12 mouse cellular contexts compared by ENCODE assay signal in the genomic region with DNA sequence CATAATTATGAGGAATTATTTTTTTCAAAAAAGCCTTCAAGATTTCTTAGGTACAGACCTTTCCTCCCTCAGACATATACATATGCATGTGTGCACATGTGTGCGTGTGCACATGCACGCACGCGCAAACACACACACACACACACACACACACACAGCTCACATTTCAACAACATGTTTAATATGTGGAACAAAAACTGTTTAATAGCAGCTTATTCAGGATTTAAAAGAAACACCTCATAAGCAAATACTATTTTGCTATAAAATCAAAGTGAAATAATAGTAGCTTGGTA. TPM values are rescaled to one million over a fixed set of nuclear protein-coding genes. Genes with fewer than 3 reads are reported as not detected.
DNase-seq lines count a peak whose midpoint lies in the region; ATAC-seq and TF ChIP-seq lines count a peak whose summit lies in the region.
"Had no signal": no experiment of that assay in that cellular context is flagged by ENCODE, and none has a peak within 500 bp of the region (broad histone marks: within the 10 kb centered on the region; RNA-seq: fewer than 3 reads in every experiment).

No protein-coding gene starts in this region.

- peak overlapping the region; percentile 49; the same call in 1 of the 2 replicates for H3K4me2 ChIP-seq in heart, postnatal 0 days (ENCODE audit: low read depth, low read length)
- H3K4me2 ChIP-seq in midbrain, embryonic 13.5 days (replicated peaks), result peak overlapping the region; percentile 58
- peak overlapping the region; percentile 50 for H3K4me2 ChIP-seq in hindbrain, embryonic 14.5 days (replicated peaks)
- peak overlapping the region; percentile 63 for H3K4me2 ChIP-seq in neural tube, embryonic 14.5 days (ENCODE audit: low read depth, low read length)
- H3K4me2 ChIP-seq: liver, embryonic 11.5 days had no signal

- peak overlapping the region; percentile 73 for H3K27ac ChIP-seq in heart, postnatal 0 days (ENCODE audit: low read depth)
- H3K27ac ChIP-seq in midbrain, embryonic 13.5 days, result peak overlapping the region; percentile 94
- no peak overlapping the region for H3K27ac ChIP-seq in midbrain, embryonic 10.5 days (replicated peaks)
- peak overlapping the region; percentile 98 for H3K27ac ChIP-seq in hindbrain, embryonic 14.5 days
- H3K27ac ChIP-seq in neural tube, embryonic 14.5 days (ENCODE audit: low read depth, low read length), result peak overlapping the region; percentile 98
- H3K27ac ChIP-seq: embryonic facial prominence, embryonic 10.5 days had no signal

- 91% methylated on average over 4 of the region's 4 CpGs for WGBS in heart, postnatal 0 days
- WGBS in midbrain, embryonic 13.5 days, result 88% methylated on average over 4 of the region's 4 CpGs
- WGBS in midbrain, embryonic 10.5 days, result 96% methylated on average over 4 of the region's 4 CpGs
- WGBS in hindbrain, embryonic 14.5 days, result 78% methylated on average over 4 of the region's 4 CpGs
- 73% methylated on average over 4 of the region's 4 CpGs for WGBS in neural tube, embryonic 14.5 days

- DNase-seq in heart, postnatal 0 days (ENCODE audit: low spot score), result no peak
- no peak for DNase-seq in heart, adult 18-20 months
- DNase-seq in midbrain, embryonic 10.5 days (ENCODE audit: low spot score), result no peak
- no peak for DNase-seq in hindbrain, embryonic 14.5 days (ENCODE audit: low spot score)
- no peak for DNase-seq in gastrocnemius, postnatal 4 days (ENCODE audit: low spot score in 2 of 2)
- no peak for DNase-seq in B cell, adult 2 months
- DNase-seq: cerebellum, adult 9-11 months; kidney, adult 8-10 months had no signal

- no peaks in the 10 kb centered on the region for H3K27me3 ChIP-seq in heart, postnatal 0 days (ENCODE audit: control insufficient read depth, insufficient read depth, low read length)
- no peaks in the 10 kb centered on the region for H3K27me3 ChIP-seq in midbrain, embryonic 13.5 days
- peaks cover 43% of the 10 kb centered on the region for H3K27me3 ChIP-seq in midbrain, embryonic 10.5 days (ENCODE audit: low read depth, poor library complexity, severe bottlenecking)
- no peaks in the 10 kb centered on the region for H3K27me3 ChIP-seq in hindbrain, embryonic 14.5 days (ENCODE audit: control insufficient read depth, insufficient read depth, low read length)
- no peaks in the 10 kb centered on the region for H3K27me3 ChIP-seq in neural tube, embryonic 14.5 days (ENCODE audit: control insufficient read depth, insufficient read depth, low read length)

- no peaks in the 10 kb centered on the region for H3K9me3 ChIP-seq in heart, postnatal 0 days (replicated peaks; ENCODE audit: control insufficient read depth, low read length)
- H3K9me3 ChIP-seq in midbrain, embryonic 13.5 days, result no peaks in the 10 kb centered on the region
- H3K9me3 ChIP-seq in midbrain, embryonic 10.5 days (replicated peaks), result no peaks in the 10 kb centered on the region
- H3K9me3 ChIP-seq in hindbrain, embryonic 14.5 days (ENCODE audit: control insufficient read depth, low read length), result no peaks in the 10 kb centered on the region
- no peaks in the 10 kb centered on the region for H3K9me3 ChIP-seq in neural tube, embryonic 14.5 days (ENCODE audit: control insufficient read depth, low read length)
- H3K9me3 ChIP-seq: embryonic facial prominence, embryonic 10.5 days had no signal

- TF ChIP-seq CTCF in heart, postnatal 0 days (IDR thresholded peaks at IDR 0.05; ENCODE audit: low read depth), result no peak

- TF ChIP-seq EP300 in heart, postnatal 0 days (IDR thresholded peaks at IDR 0.05; ENCODE audit: low read depth), result no peak

- H3K4me3 ChIP-seq in heart, postnatal 0 days (ENCODE audit: low read depth, low read length), result no peak overlapping the region
- H3K4me3 ChIP-seq in midbrain, embryonic 13.5 days (replicated peaks), result peak overlapping the region; percentile 39
- H3K4me3 ChIP-seq in midbrain, embryonic 10.5 days, result no peak overlapping the region
- peak overlapping the region; percentile 36 for H3K4me3 ChIP-seq in hindbrain, embryonic 14.5 days (replicated peaks; ENCODE audit: low read length)
- H3K4me3 ChIP-seq in neural tube, embryonic 14.5 days (ENCODE audit: low read depth, low read length), result peak overlapping the region; percentile 45
- H3K4me3 ChIP-seq: embryonic facial prominence, embryonic 10.5 days had no signal

- H3K9ac ChIP-seq in heart, postnatal 0 days (replicated peaks; ENCODE audit: low read depth, low read length), result peak overlapping the region; percentile 41; the same call in 1 of the 2 replicates
- no peak overlapping the region; the same call in 1 of the 2 replicates for H3K9ac ChIP-seq in midbrain, embryonic 13.5 days (replicated peaks)
- peak overlapping the region; percentile 88 for H3K9ac ChIP-seq in hindbrain, embryonic 14.5 days
- H3K9ac ChIP-seq in neural tube, embryonic 14.5 days (replicated peaks; ENCODE audit: low read depth, low read length), result peak overlapping the region; percentile 85

- no peak for ATAC-seq in heart, postnatal 0 days (ENCODE audit: insufficient read depth, low read depth)
- no peak for ATAC-seq in midbrain, embryonic 13.5 days
- ATAC-seq in hindbrain, embryonic 14.5 days (ENCODE audit: low FRiP score), result no peak
- ATAC-seq in neural tube, embryonic 14.5 days (ENCODE audit: low read depth), result no peak

- H3K4me1 ChIP-seq in heart, postnatal 0 days (ENCODE audit: control insufficient read depth, insufficient read depth), result peaks cover 36% of the 10 kb centered on the region
- peaks cover 59% of the 10 kb centered on the region for H3K4me1 ChIP-seq in midbrain, embryonic 13.5 days (replicated peaks)
- peaks cover 27% of the 10 kb centered on the region for H3K4me1 ChIP-seq in midbrain, embryonic 10.5 days
- H3K4me1 ChIP-seq in hindbrain, embryonic 14.5 days (replicated peaks; ENCODE audit: control insufficient read depth, insufficient read depth, low read length), result peaks cover 26% of the 10 kb centered on the region
- H3K4me1 ChIP-seq in neural tube, embryonic 14.5 days (ENCODE audit: control insufficient read depth, insufficient read depth, low read length), result peaks cover 7% of the 10 kb centered on the region; the same call in 1 of the 2 replicates

- no peaks in the 10 kb centered on the region for H3K36me3 ChIP-seq in heart, postnatal 0 days (replicated peaks; ENCODE audit: control insufficient read depth, insufficient read depth, low read length)
- H3K36me3 ChIP-seq in midbrain, embryonic 13.5 days, result no peaks in the 10 kb centered on the region
- no peaks in the 10 kb centered on the region for H3K36me3 ChIP-seq in midbrain, embryonic 10.5 days
- H3K36me3 ChIP-seq in hindbrain, embryonic 14.5 days (replicated peaks; ENCODE audit: control insufficient read depth, insufficient read depth), result no peaks in the 10 kb centered on the region
- H3K36me3 ChIP-seq in neural tube, embryonic 14.5 days (ENCODE audit: control insufficient read depth, insufficient read depth, low read length), result no peaks in the 10 kb centered on the region
- H3K36me3 ChIP-seq: embryonic facial prominence, embryonic 10.5 days had no signal

RNA-seq across cellular contexts. Expression of a gene that starts 19.3 kb away (rescaled TPM):
- 31.8 and 44.5 TPM in 2 replicates for total RNA-seq in heart, postnatal 0 days (2014; rRNA removed; ENCODE audit: low replicate concordance)
- polyA plus RNA-seq in heart, postnatal 0 days (2015; fragmentation: Nextera tagmentation; extraction: Ambion mirVana), result 27.5 and 28.7 TPM in 2 replicates
- 10 to 100 TPM; 34.7 to 42.9 TPM for total RNA-seq in heart, adult 18-20 months (2021)
- 38.0 and 41.1 TPM in 2 replicates for polyA plus RNA-seq in midbrain, embryonic 13.5 days (2015; fragmentation: Nextera tagmentation; extraction: Ambion mirVana)
- 8.1 and 10.6 TPM in 2 replicates for polyA plus RNA-seq in midbrain, embryonic 10.5 days (2016; fragmentation: Nextera tagmentation; extraction: Ambion mirVana)
- 46.9 and 52.2 TPM in 2 replicates for polyA plus RNA-seq in hindbrain, embryonic 14.5 days (2014; fragmentation: Nextera tagmentation; extraction: Ambion mirVana)
- 55.0 and 71.2 TPM in 2 replicates for polyA plus RNA-seq in neural tube, embryonic 14.5 days (2014; fragmentation: Nextera tagmentation; extraction: Ambion mirVana)
- total RNA-seq in gastrocnemius, postnatal 4 days (2021), result 10 to 100 TPM; 15.9 to 20.1 TPM

Comparison
In these comparisons a context has a peak if more than half of its experiments do, and no peak if none do; other contexts are left out.
1. H3K4me3 ChIP-seq: peak in midbrain, embryonic 13.5 days (single experiment), hindbrain, embryonic 14.5 days (single experiment) and neural tube, embryonic 14.5 days (single experiment); none in heart, postnatal 0 days (single experiment) and midbrain, embryonic 10.5 days (single experiment).
2. Peak in every context shown above with its lines, with median percentiles within 50 percentile points of each other: H3K4me2 ChIP-seq.